Mouse (Mus musculus) liver, embryonic 11.5 days (tissue): Measurements from ENCODE around the gene Car3. TPM values are rescaled to one million over a fixed set of nuclear protein-coding genes. Genes with fewer than 3 reads are reported as not detected.
A peak's percentile ranks its signal among the peaks of the same experiment; 100 is the strongest.

Source experiments
- ATAC-seq: fragments of 200-750 bp; cut with Nextera tagmentation; replicated peaks from 2 replicates; pipeline ENCODE4 v1.8.0; 2017; ENCODE audit warnings: moderate number of reproducible peaks, mild to moderate bottlenecking, moderate TSS enrichment, moderate library complexity; ENCODE audit not compliant: low FRiP score
- DNase-seq: peaks from one replicate; pipeline ENCODE4 v3.0.0-alpha.2; 2017; ENCODE audit warnings: low spot score
- H3K27ac ChIP-seq: fragments of 300-500 bp; sonication (generic); 2 replicates; pipeline ENCODE4 v1.5.1; 2014; ENCODE audit warnings: mild to moderate bottlenecking, low read depth, low read length, control low read depth
- H3K27me3 ChIP-seq: fragments of 300-500 bp; sonication (generic); replicated peaks from 2 replicates; pipeline ENCODE4 v1.6.1; 2014; ENCODE audit warnings: low read length, mixed read lengths; ENCODE audit not compliant: control insufficient read depth, insufficient read depth
- H3K36me3 ChIP-seq: fragments of 300-500 bp; sonication (generic); 2 replicates; pipeline ENCODE4 v1.6.1; 2014; ENCODE audit warnings: mild to moderate bottlenecking, low read length, moderate library complexity, mixed read lengths; ENCODE audit not compliant: control insufficient read depth, insufficient read depth
- H3K4me1 ChIP-seq: fragments of 300-500 bp; sonication (generic); replicated peaks from 2 replicates; pipeline ENCODE4 v1.6.1; 2014; ENCODE audit warnings: low read length, mixed read lengths; ENCODE audit not compliant: control insufficient read depth, insufficient read depth
- H3K4me2 ChIP-seq: fragments of 300-500 bp; sonication (generic); 2 replicates; pipeline ENCODE4 v1.6.1; 2014; ENCODE audit warnings: mild to moderate bottlenecking, control low read depth, moderate library complexity
- H3K4me3 ChIP-seq: fragments of 300-500 bp; sonication (generic); 2 replicates; pipeline ENCODE4 v1.5.1; 2014; ENCODE audit warnings: low read depth, low read length, control low read depth
- H3K9ac ChIP-seq: fragments of 300-500 bp; sonication (generic); 2 replicates; pipeline ENCODE4 v1.6.1; 2014; ENCODE audit warnings: low read depth, low read length, control low read depth
- H3K9me3 ChIP-seq: fragments of 300-500 bp; sonication (generic); 2 replicates; pipeline ENCODE4 v1.6.1; 2016; ENCODE audit warnings: low read length, inconsistent platforms, mixed read lengths; ENCODE audit not compliant: control insufficient read depth
- WGBS: fragments of 180-500 bp; shearing (Covaris S2); extraction: QIAGEN DNeasy Blood & Tissue Kit; methylation state at CpG from one replicate; pipeline ENCODE4 v1.1.7; 2014; 5-methylcytosine and 5-hydroxymethylcytosine counted together
- polyA plus RNA-seq: library from polyadenylated mRNA; unstranded; fragments of >200 nt; fragmentation: Nextera tagmentation; extraction: Ambion mirVana; gene quantifications from 2 replicates; pipeline ENCODE4 v1.2.1, GENCODE M21; 2014

Car3 gene
- polyA plus RNA-seq, 1 experiment from 2014 or later = 3.2 TPM

GRCm38 (mm10) chr3:14907271-14907670, 44.0 kb downstream of the Car3 start:
- Histone ChIP-seq H3K4me2 (no peak overlapping the region), H3K9me3 (no peaks in the 10 kb centered on the region), H3K27me3 (no peaks in the 10 kb centered on the region), H3K27ac (no peak overlapping the region), H3K9ac (no peak overlapping the region), H3K4me3 (no peak overlapping the region), H3K36me3 (peaks cover 7% of the 10 kb centered on the region; the same call in 1 of the 2 replicates), H3K4me1 (no peaks in the 10 kb centered on the region)
- 57% methylated on average over 1 of the region's 1 CpGs for WGBS
- DNase-seq = no peak
- ATAC-seq = no peak

- no peaks in the 10 kb centered on the region for H3K9me3 ChIP-seq
- no peaks in the 10 kb centered on the region for H3K27me3 ChIP-seq
- no peak overlapping the region for H3K27ac ChIP-seq
- H3K9ac ChIP-seq = no peak overlapping the region
- no peak overlapping the region for H3K4me3 ChIP-seq
- H3K36me3 ChIP-seq = no peaks in the 10 kb centered on the region
- DNase-seq (no peak), ATAC-seq (no peak)
- 79% methylated on average over 4 of the region's 4 CpGs for WGBS
- H3K4me2 ChIP-seq = peak overlapping the region; percentile 15; the same call in 1 of the 2 replicates
- no peaks in the 10 kb centered on the region for H3K4me1 ChIP-seq
Measured at GRCm38 (mm10) chr3:14911992-14912582, 48.8 kb downstream of the Car3 start.

GRCm38 (mm10) chr3:14913774-14914173, 50.5 kb downstream of the Car3 start:
- Histone ChIP-seq H3K4me1 (no peaks in the 10 kb centered on the region), H3K27ac (no peak overlapping the region), H3K27me3 (no peaks in the 10 kb centered on the region), H3K9ac (no peak overlapping the region), H3K4me2 (no peak overlapping the region), H3K36me3 (no peaks in the 10 kb centered on the region), H3K9me3 (no peaks in the 10 kb centered on the region), H3K4me3 (no peak overlapping the region)
- ATAC-seq (no peak), DNase-seq (no peak)
- 75% methylated on average over 4 of the region's 4 CpGs for WGBS

- Histone ChIP-seq H3K36me3 (no peaks in the 10 kb centered on the region), H3K27me3 (no peaks in the 10 kb centered on the region), H3K27ac (no peak overlapping the region), H3K4me3 (no peak overlapping the region), H3K4me1 (no peaks in the 10 kb centered on the region), H3K9me3 (no peaks in the 10 kb centered on the region), H3K9ac (no peak overlapping the region), H3K4me2 (no peak overlapping the region)
- WGBS = 33% methylated on average over 2 of the region's 2 CpGs
- no peak for ATAC-seq
- DNase-seq = no peak
Measured at GRCm38 (mm10) chr3:14915355-14915754, 52.0 kb downstream of the Car3 start.

- H3K4me3 ChIP-seq = no peak overlapping the region
- no peak overlapping the region for H3K4me2 ChIP-seq
- DNase-seq (no peak), ATAC-seq (no peak)
- WGBS = 69% methylated on average over 2 of the region's 2 CpGs
- H3K27ac ChIP-seq = no peak overlapping the region
- H3K9ac ChIP-seq = no peak overlapping the region
- H3K4me1 ChIP-seq = no peaks in the 10 kb centered on the region
- no peaks in the 10 kb centered on the region for H3K9me3 ChIP-seq
- H3K36me3 ChIP-seq = no peaks in the 10 kb centered on the region
- no peaks in the 10 kb centered on the region for H3K27me3 ChIP-seq
Measured at GRCm38 (mm10) chr3:14917261-14917660, 53.9 kb downstream of the Car3 start.

Other genes with a start within 250 kb of the Car3 start
- 2.5 and 2.6 TPM in 2 replicates for gene Car13, start 221.8 kb upstream of the Car3 start, polyA plus RNA-seq
- 32.0 and 32.9 TPM in 2 replicates for gene Car1, start 55.1 kb upstream of the Car3 start, polyA plus RNA-seq
- gene Car2, start 22.8 kb downstream of the Car3 start, polyA plus RNA-seq = 1,283 and 1,400 TPM in 2 replicates